Mouse (Mus musculus) limb, embryonic 15.5 days (tissue): ENCODE results near the gene Gm10799. TPM values are rescaled to one million over a fixed set of nuclear protein-coding genes. Genes with fewer than 3 reads are reported as not detected.

Source experiments
- ATAC-seq: fragments of 200-750 bp; cut with Nextera tagmentation; 2 replicates; pipeline ENCODE4 v1.8.0; 2017; ENCODE audit warnings: low read depth, moderate TSS enrichment; ENCODE audit not compliant: insufficient number of reproducible peaks, low FRiP score, low TSS enrichment
- H3K27ac ChIP-seq: fragments of 300-500 bp; sonication (generic); 2 replicates; pipeline ENCODE4 v1.5.1; 2015; ENCODE audit warnings: moderate library complexity, mild to moderate bottlenecking, inconsistent platforms
- H3K27me3 ChIP-seq: fragments of 300-500 bp; sonication (generic); 2 replicates; pipeline ENCODE4 v1.6.1; 2015; ENCODE audit warnings: inconsistent platforms
- H3K36me3 ChIP-seq: fragments of 300-500 bp; sonication (generic); 2 replicates; pipeline ENCODE4 v1.6.1; 2015; ENCODE audit warnings: inconsistent platforms
- H3K4me1 ChIP-seq: fragments of 300-500 bp; sonication (generic); 2 replicates; pipeline ENCODE4 v1.6.1; 2015; ENCODE audit warnings: inconsistent platforms
- H3K4me2 ChIP-seq: fragments of 300-500 bp; sonication (generic); 2 replicates; pipeline ENCODE4 v1.6.1; 2015; ENCODE audit warnings: mild to moderate bottlenecking, inconsistent platforms
- H3K4me3 ChIP-seq: fragments of 300-500 bp; sonication (generic); 2 replicates; pipeline ENCODE4 v1.5.1; 2015; ENCODE audit warnings: mild to moderate bottlenecking, inconsistent platforms
- H3K9ac ChIP-seq: fragments of 300-500 bp; sonication (generic); 2 replicates; pipeline ENCODE4 v1.6.1; 2015; ENCODE audit warnings: inconsistent platforms
- H3K9me3 ChIP-seq: fragments of 300-500 bp; sonication (generic); 2 replicates; pipeline ENCODE4 v1.6.1; 2016; ENCODE audit warnings: inconsistent platforms
- WGBS: fragments of 180-500 bp; shearing (Covaris S2); methylation state at CpG from one replicate; pipeline ENCODE4 v1.1.7; 2015; 5-methylcytosine and 5-hydroxymethylcytosine counted together
- polyA plus RNA-seq: library from polyadenylated mRNA; unstranded; fragments of >200 nt; fragmentation: Nextera tagmentation; extraction: Ambion mirVana; gene quantifications from 2 replicates; pipeline ENCODE4 v1.2.1, GENCODE M21; 2015

Gene Gm10799
- polyA plus RNA-seq, 1 experiment from 2014 or later, result not detected

- Histone ChIP-seq H3K4me2 (no peak overlapping the region), H3K27ac (no peak overlapping the region), H3K9me3 (no peaks in the 10 kb centered on the region), H3K4me3 (no peak overlapping the region), H3K4me1 (no peaks in the 10 kb centered on the region), H3K36me3 (peaks cover 20% of the 10 kb centered on the region), H3K9ac (no peak overlapping the region), H3K27me3 (no peaks in the 10 kb centered on the region)
- no peak for ATAC-seq
- WGBS, result 76% methylated on average over 2 of the region's 2 CpGs
Measured at GRCm38 (mm10) chr2:104064152-104064551, 4.2 kb downstream of the Gm10799 start.

- Histone ChIP-seq H3K36me3 (peaks cover 27% of the 10 kb centered on the region), H3K27ac (no peak overlapping the region), H3K4me2 (no peak overlapping the region), H3K4me1 (no peaks in the 10 kb centered on the region), H3K9ac (no peak overlapping the region), H3K27me3 (no peaks in the 10 kb centered on the region), H3K9me3 (no peaks in the 10 kb centered on the region), H3K4me3 (no peak overlapping the region)
- ATAC-seq, result no peak
Measured at GRCm38 (mm10) chr2:104062665-104063064, 5.7 kb downstream of the Gm10799 start.

- Histone ChIP-seq H3K27ac (no peak overlapping the region), H3K4me3 (no peak overlapping the region), H3K9ac (no peak overlapping the region), H3K27me3 (no peaks in the 10 kb centered on the region), H3K36me3 (peaks cover 27% of the 10 kb centered on the region), H3K4me1 (no peaks in the 10 kb centered on the region), H3K4me2 (no peak overlapping the region), H3K9me3 (no peaks in the 10 kb centered on the region)
- WGBS, result 94% methylated on average over 6 of the region's 6 CpGs
- ATAC-seq, result no peak
Measured at GRCm38 (mm10) chr2:104060996-104061395, 7.4 kb downstream of the Gm10799 start.

GRCm38 (mm10) chr2:104059786-104060185, 8.6 kb downstream of the Gm10799 start:
- Histone ChIP-seq H3K27ac (no peak overlapping the region), H3K4me2 (no peak overlapping the region), H3K4me3 (no peak overlapping the region), H3K4me1 (no peaks in the 10 kb centered on the region), H3K36me3 (peaks cover 34% of the 10 kb centered on the region), H3K9me3 (no peaks in the 10 kb centered on the region), H3K27me3 (no peaks in the 10 kb centered on the region), H3K9ac (no peak overlapping the region)
- 77% methylated on average over 10 of the region's 10 CpGs for WGBS
- no peak for ATAC-seq

GRCm38 (mm10) chr2:104058954-104059353, 9.4 kb downstream of the Gm10799 start:
- no peak overlapping the region for H3K9ac ChIP-seq
- no peaks in the 10 kb centered on the region for H3K27me3 ChIP-seq
- H3K4me2 ChIP-seq, result no peak overlapping the region
- ATAC-seq, result no peak
- H3K27ac ChIP-seq, result no peak overlapping the region
- WGBS, result 94% methylated on average over 4 of the region's 4 CpGs
- H3K4me3 ChIP-seq, result no peak overlapping the region
- no peaks in the 10 kb centered on the region for H3K9me3 ChIP-seq
- no peaks in the 10 kb centered on the region for H3K4me1 ChIP-seq
- H3K36me3 ChIP-seq, result peaks cover 43% of the 10 kb centered on the region

- peaks cover 47% of the 10 kb centered on the region for H3K36me3 ChIP-seq
- H3K4me1 ChIP-seq, result no peaks in the 10 kb centered on the region
- ATAC-seq, result no peak
- no peak overlapping the region for H3K9ac ChIP-seq
- H3K27me3 ChIP-seq, result no peaks in the 10 kb centered on the region
- no peak overlapping the region for H3K4me2 ChIP-seq
- no peak overlapping the region for H3K4me3 ChIP-seq
- no peaks in the 10 kb centered on the region for H3K9me3 ChIP-seq
- H3K27ac ChIP-seq, result no peak overlapping the region
- WGBS, result 86% methylated on average over 1 of the region's 1 CpGs
Measured at GRCm38 (mm10) chr2:104058381-104058780, 10.0 kb downstream of the Gm10799 start.

- no peaks in the 10 kb centered on the region for H3K9me3 ChIP-seq
- no peak overlapping the region for H3K4me2 ChIP-seq
- no peaks in the 10 kb centered on the region for H3K27me3 ChIP-seq
- H3K4me3 ChIP-seq, result no peak overlapping the region
- peaks cover 42% of the 10 kb centered on the region for H3K36me3 ChIP-seq
- no peak for ATAC-seq
- 86% methylated on average over 1 of the region's 1 CpGs for WGBS
- no peak overlapping the region for H3K27ac ChIP-seq
- H3K9ac ChIP-seq, result no peak overlapping the region
- H3K4me1 ChIP-seq, result no peaks in the 10 kb centered on the region
Measured at GRCm38 (mm10) chr2:104044479-104045080, 23.8 kb downstream of the Gm10799 start.

GRCm38 (mm10) chr2:104043624-104044478, 24.5 kb downstream of the Gm10799 start:
- 50% methylated on average over 5 of the region's 5 CpGs for WGBS
- Histone ChIP-seq H3K9ac (no peak overlapping the region), H3K4me3 (no peak overlapping the region), H3K36me3 (peaks cover 47% of the 10 kb centered on the region), H3K4me2 (no peak overlapping the region), H3K4me1 (no peaks in the 10 kb centered on the region), H3K9me3 (no peaks in the 10 kb centered on the region), H3K27ac (no peak overlapping the region), H3K27me3 (no peaks in the 10 kb centered on the region)
- no peak for ATAC-seq

GRCm38 (mm10) chr2:104042766-104043165, 25.6 kb downstream of the Gm10799 start:
- ATAC-seq, result no peak
- Histone ChIP-seq H3K4me2 (no peak overlapping the region), H3K9me3 (no peaks in the 10 kb centered on the region), H3K4me1 (no peaks in the 10 kb centered on the region), H3K9ac (no peak overlapping the region), H3K4me3 (no peak overlapping the region), H3K27ac (no peak overlapping the region), H3K27me3 (no peaks in the 10 kb centered on the region), H3K36me3 (peaks cover 40% of the 10 kb centered on the region)
- WGBS, result 94% methylated on average over 15 of the region's 15 CpGs

GRCm38 (mm10) chr2:104041632-104042031, 26.7 kb downstream of the Gm10799 start:
- WGBS, result 61% methylated on average over 5 of the region's 5 CpGs

GRCm38 (mm10) chr2:104038236-104038635, 30.1 kb downstream of the Gm10799 start:
- 59% methylated on average over 2 of the region's 2 CpGs for WGBS
- Histone ChIP-seq H3K9me3 (no peaks in the 10 kb centered on the region), H3K9ac (no peak overlapping the region), H3K36me3 (peaks cover 47% of the 10 kb centered on the region), H3K4me1 (no peaks in the 10 kb centered on the region), H3K27me3 (no peaks in the 10 kb centered on the region), H3K4me3 (no peak overlapping the region), H3K27ac (no peak overlapping the region), H3K4me2 (no peak overlapping the region)
- ATAC-seq, result no peak

More at GRCm38 (mm10) chr2:104041632-104042031, 26.7 kb downstream of the Gm10799 start:
- Histone ChIP-seq H3K9me3 (no peaks in the 10 kb centered on the region), H3K4me2 (no peak overlapping the region), H3K4me3 (no peak overlapping the region), H3K27me3 (no peaks in the 10 kb centered on the region), H3K9ac (no peak overlapping the region), H3K27ac (no peak overlapping the region), H3K36me3 (peaks cover 44% of the 10 kb centered on the region), H3K4me1 (no peaks in the 10 kb centered on the region)
- no peak for ATAC-seq

GRCm38 (mm10) chr2:104036316-104036715, 32.0 kb downstream of the Gm10799 start:
- Histone ChIP-seq H3K4me2 (no peak overlapping the region), H3K4me3 (no peak overlapping the region), H3K4me1 (no peaks in the 10 kb centered on the region), H3K27ac (no peak overlapping the region), H3K9ac (no peak overlapping the region), H3K36me3 (peaks cover 49% of the 10 kb centered on the region), H3K9me3 (no peaks in the 10 kb centered on the region), H3K27me3 (no peaks in the 10 kb centered on the region)
- ATAC-seq, result no peak
- WGBS, result 79% methylated on average over 3 of the region's 3 CpGs
